Mouse (Mus musculus) megakaryocyte, embryonic 14.5 days (primary cell): ENCODE measurements at regions not wholly inside any gene's neighbourhood (a gene's known extent, or its start where the extent isn't known, plus 50 kb on each side); places are given as distances from the start of the nearest gene placed in this dataset.

Experiments used
- H3K27me3 ChIP-seq: replicated peaks from 2 replicates; pipeline ENCODE3; 2012; ENCODE audit warnings: inconsistent platforms
- H3K36me3 ChIP-seq: replicated peaks from 2 replicates; pipeline ENCODE3; 2012; ENCODE audit warnings: low read length, inconsistent platforms, mixed read lengths
- H3K4me1 ChIP-seq: 2 replicates; pipeline ENCODE4 v1.6.1; 2012; ENCODE audit warnings: inconsistent platforms
- H3K4me3 ChIP-seq: replicated peaks from 2 replicates; pipeline ENCODE3; 2012; ENCODE audit warnings: moderate library complexity, mild to moderate bottlenecking, inconsistent platforms
- H3K9me3 ChIP-seq: 2 replicates; pipeline ENCODE4 v1.6.1; 2012; ENCODE audit warnings: inconsistent platforms
- FLI1 ChIP-seq: IDR thresholded peaks from 2 replicates; pipeline ENCODE4 v1.6.1; 2012; ENCODE audit warnings: low read length, inconsistent platforms, mixed read lengths
- GATA1 ChIP-seq: IDR thresholded peaks from 3 replicates; pipeline ENCODE4 v1.6.1; 2012; ENCODE audit warnings: mixed read lengths, low read length, inconsistent platforms, borderline replicate concordance

DNA sequence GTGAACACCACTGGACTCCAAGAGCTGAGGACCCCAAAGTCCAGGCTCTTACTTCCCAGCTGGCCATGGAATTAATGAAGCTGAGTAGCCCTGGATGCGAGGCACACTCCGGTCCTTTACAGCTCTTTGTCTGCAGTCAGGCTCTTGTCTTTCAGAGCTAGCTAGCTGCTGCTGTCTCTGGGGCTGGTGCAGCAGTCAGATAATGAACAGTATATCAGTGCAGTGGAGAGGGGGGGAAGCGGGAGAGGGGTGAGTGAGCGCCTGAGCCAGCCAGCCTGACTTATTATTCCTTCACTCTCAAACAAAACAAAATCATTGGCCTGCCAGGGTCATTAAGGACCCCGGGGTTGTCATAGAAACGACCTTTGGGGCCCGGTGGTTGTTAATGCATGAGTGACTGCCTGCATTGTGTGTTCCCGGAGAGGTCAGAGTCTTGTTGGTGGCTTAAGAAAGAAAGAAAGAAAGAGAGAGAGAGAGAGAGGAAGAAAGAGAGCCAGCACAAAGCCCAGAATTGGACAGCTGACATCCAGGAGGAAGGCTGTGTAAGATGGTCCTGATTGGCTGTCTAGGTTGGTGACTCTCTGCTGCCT, 350.2 kb upstream of the Zmiz1 start:
- TF ChIP-seq FLI1: no peak
- no peak for TF ChIP-seq GATA1
- no peaks in the 10 kb centered on the region for H3K36me3 ChIP-seq
- no peak overlapping the region for H3K4me3 ChIP-seq
- peaks cover 27% of the 10 kb centered on the region for H3K27me3 ChIP-seq
- H3K9me3 ChIP-seq: peaks cover 6% of the 10 kb centered on the region
- H3K4me1 ChIP-seq: peaks cover 43% of the 10 kb centered on the region

DNA sequence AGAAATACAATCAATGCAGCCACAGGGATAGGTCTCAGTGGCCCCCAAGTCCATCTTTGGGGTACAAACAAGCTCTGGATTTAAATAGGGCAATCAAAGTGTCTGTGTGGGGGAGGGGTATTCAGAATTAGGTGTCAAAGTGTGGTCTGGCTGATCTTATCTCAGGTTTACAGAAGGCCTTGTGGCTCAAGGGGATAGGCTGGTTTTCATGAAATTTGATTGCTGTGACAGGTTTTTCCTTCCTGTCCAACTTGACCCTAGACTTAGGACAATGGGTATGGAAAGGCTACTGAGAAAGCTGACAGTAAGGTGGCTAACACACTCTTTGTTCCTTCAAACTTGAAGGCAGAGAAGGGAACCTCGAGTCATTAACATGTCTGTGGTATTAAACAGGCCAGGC, 349.3 kb upstream of the Zmiz1 start:
- TF ChIP-seq GATA1: no peak
- no peak for TF ChIP-seq FLI1
- Histone ChIP-seq H3K4me3 (no peak overlapping the region), H3K4me1 (peaks cover 44% of the 10 kb centered on the region), H3K27me3 (peaks cover 27% of the 10 kb centered on the region), H3K9me3 (peaks cover 6% of the 10 kb centered on the region), H3K36me3 (no peaks in the 10 kb centered on the region)

DNA sequence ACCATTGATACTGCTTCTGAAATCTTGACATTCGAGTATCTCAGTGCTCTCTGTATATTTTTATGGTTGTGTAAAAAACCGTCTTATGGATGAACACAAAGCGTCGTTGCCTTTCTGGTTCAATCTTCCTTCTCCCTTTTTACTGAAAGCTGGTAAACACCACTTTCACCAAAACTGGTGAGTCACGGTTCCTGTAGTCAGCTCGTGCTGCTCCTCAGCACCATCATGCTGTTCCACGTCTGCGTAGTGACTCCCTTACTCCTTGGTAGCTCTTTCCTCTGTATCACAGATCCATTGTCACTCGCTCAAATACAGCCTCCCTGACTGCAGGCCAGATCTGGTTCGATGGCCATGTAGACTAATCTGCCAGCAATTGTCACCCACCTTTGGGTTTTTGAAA, 346.2 kb upstream of the Zmiz1 start:
- Histone ChIP-seq H3K4me3 (peak overlapping the region; percentile 70), H3K36me3 (no peaks in the 10 kb centered on the region), H3K4me1 (peaks cover 48% of the 10 kb centered on the region), H3K27me3 (peaks cover 9% of the 10 kb centered on the region), H3K9me3 (peaks cover under 1% of the 10 kb centered on the region)
- TF ChIP-seq GATA1 (no peak), FLI1 (no peak)

DNA sequence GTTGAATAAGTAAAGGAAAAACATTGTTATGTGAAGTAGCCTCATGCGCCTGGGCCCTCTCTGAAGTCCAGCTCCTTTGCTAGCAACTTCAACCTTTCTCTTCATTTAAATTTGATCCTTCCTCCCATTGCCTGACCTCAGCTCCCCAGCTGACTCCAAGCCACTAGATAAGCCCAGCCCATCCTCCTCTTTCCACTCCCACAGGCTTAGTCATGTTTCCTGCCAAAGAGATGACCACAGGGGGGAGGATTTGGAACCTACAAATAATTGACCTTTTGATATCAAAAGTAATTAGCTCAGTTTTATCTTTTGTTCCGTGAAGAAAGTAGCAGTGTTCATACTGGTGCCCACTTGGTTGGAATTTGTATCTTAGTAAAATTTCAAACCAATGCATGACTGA, 345.7 kb upstream of the Zmiz1 start:
- peak overlapping the region; percentile 70 for H3K4me3 ChIP-seq
- H3K9me3 ChIP-seq: peaks cover 5% of the 10 kb centered on the region
- peaks cover 11% of the 10 kb centered on the region for H3K27me3 ChIP-seq
- H3K36me3 ChIP-seq: no peaks in the 10 kb centered on the region
- peaks cover 46% of the 10 kb centered on the region for H3K4me1 ChIP-seq
- no peak for TF ChIP-seq GATA1
- TF ChIP-seq FLI1: no peak

DNA sequence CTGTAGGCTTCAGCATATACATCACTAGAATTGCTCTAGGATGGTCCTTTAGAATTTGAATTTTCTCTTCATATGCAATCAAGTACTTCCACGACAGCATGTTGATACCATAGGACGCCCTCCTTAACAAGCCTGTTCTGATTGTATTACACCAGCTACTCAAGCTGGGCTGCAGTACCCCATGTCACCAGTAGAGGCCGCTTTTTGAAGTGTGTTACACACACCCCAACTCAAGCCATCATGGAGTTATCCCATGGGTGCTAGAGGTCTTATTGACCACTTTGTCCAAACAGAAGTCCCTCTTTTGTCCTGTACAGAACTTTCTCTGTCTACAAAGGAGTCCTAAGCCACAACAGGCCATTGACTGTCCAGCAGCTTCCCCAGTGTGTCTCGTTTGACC, 342.6 kb upstream of the Zmiz1 start:
- Histone ChIP-seq H3K27me3 (peaks cover 15% of the 10 kb centered on the region), H3K4me3 (no peak overlapping the region), H3K36me3 (no peaks in the 10 kb centered on the region), H3K9me3 (peaks cover 5% of the 10 kb centered on the region), H3K4me1 (peaks cover 25% of the 10 kb centered on the region)
- no peak for TF ChIP-seq FLI1

DNA sequence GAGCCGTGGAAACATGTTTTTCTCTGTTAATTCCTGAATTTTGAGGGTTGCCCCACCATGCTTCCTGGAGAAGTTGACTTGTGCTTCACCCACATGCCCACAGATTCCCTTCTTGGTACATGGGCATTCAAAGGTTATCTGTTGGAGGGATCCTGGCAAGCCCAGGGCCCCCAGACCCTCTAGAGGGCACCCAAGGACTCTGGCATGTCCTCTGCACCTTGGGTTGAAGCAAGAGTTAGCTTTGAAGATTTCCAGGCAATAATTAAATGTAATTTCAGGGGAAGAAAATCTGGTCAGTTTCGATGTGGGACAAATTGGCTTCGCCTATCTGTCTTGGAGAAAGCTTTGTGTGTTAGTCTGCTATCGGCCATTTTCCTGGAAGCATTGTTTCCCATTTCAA, 339.0 kb upstream of the Zmiz1 start:
- TF ChIP-seq GATA1 (no peak), FLI1 (no peak)
- Histone ChIP-seq H3K36me3 (no peaks in the 10 kb centered on the region), H3K9me3 (peaks cover 5% of the 10 kb centered on the region), H3K4me3 (no peak overlapping the region), H3K4me1 (peaks cover 4% of the 10 kb centered on the region; the same call in 1 of the 2 replicates), H3K27me3 (peaks cover 33% of the 10 kb centered on the region)

DNA sequence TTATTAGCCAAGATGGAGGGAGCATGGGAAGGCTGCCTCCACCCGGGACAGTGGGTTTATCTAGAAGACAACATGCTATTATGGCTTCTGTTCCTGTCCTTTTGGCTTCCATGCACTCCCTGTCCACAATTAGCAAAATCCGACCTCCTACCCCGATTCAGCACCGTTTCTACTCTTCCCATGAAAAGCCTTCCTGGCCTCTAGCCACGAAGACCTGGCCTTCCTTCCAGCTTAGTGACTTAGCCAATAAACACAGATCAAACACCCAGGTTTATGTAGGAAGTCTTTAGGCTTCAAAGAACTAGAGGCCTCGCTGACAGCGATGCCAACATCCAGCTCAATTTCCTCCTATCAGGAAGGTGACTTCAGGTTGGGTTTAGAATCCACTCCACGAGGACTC, 338.5 kb upstream of the Zmiz1 start:
- H3K9me3 ChIP-seq: peaks cover 5% of the 10 kb centered on the region
- no peak overlapping the region for H3K4me3 ChIP-seq
- peaks cover 4% of the 10 kb centered on the region; the same call in 1 of the 2 replicates for H3K4me1 ChIP-seq
- peaks cover 36% of the 10 kb centered on the region for H3K27me3 ChIP-seq
- TF ChIP-seq GATA1: no peak
- TF ChIP-seq FLI1: no peak
- no peaks in the 10 kb centered on the region for H3K36me3 ChIP-seq

DNA sequence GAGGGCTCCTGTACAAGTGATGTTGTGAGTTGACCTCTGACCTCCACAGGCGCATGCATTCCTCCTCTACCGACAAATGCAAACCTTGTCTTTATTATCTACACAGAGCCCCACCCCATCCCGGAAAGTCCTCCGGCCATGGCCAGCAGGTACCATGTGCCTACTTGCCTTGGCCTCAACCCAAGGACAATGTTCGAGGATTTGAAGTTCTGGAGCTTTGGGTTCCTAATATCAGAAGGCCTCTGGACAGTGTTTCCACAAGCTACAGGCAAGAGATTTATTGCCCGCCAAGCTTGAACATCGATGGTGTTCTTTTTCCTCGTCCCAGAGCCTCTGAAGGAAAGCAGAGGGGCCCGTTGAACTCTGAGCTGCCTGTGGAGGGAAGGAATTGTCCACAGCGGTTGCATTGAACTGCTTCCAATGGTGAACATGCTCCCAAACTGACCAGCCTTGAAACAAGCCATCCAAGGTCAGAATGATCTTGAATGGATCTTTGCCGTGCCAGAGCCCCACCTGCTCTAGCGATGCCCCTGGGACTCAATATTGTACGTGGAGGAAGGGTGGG, 335.9 kb upstream of the Zmiz1 start:
- H3K4me1 ChIP-seq: no peaks in the 10 kb centered on the region
- H3K9me3 ChIP-seq: peaks cover 2% of the 10 kb centered on the region
- H3K36me3 ChIP-seq: no peaks in the 10 kb centered on the region
- peaks cover 48% of the 10 kb centered on the region for H3K27me3 ChIP-seq
- TF ChIP-seq FLI1 (no peak), GATA1 (no peak)
- no peak overlapping the region for H3K4me3 ChIP-seq

DNA sequence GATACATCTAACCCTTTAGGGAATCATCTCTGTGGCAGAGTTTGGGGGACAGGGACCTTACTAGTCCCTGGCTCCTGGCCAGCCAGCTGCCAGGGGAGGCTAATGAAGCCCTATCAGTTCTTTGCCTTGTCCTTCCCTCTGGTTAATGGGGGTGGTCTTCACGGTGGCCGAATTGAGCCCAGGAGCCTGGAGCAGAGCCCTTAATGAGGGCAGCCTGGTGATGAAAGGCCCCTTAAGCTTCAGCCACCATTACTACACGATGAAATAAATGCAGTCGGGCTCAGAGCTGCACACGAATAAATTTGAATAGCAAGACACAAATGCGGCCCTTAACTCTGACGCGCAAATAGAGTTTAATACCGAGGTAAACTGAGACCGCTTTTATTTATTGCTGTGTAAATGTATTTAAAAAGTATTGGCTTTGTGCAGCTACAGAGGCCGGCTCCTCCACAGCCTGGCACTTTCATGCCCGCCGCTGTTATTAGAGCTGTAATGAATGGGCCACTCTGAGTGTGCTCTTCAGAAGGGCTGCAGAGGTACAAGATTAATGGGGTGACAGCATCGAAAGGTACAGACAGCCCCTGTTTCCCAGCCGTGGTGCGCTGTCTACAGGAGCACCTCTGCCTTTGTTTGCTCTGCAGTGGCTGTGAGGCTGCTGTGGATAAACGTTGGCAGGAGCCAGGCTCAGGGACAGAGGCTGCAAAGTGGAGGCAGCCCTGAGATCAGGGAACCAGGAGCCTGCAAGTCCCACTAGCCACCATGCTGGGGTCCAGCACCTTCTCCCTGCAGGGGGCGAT, 335.2 kb upstream of the Zmiz1 start:
- H3K4me3 ChIP-seq: no peak overlapping the region
- H3K4me1 ChIP-seq: no peaks in the 10 kb centered on the region
- TF ChIP-seq FLI1: no peak
- no peak for TF ChIP-seq GATA1
- H3K27me3 ChIP-seq: peaks cover 52% of the 10 kb centered on the region
- no peaks in the 10 kb centered on the region for H3K9me3 ChIP-seq
- no peaks in the 10 kb centered on the region for H3K36me3 ChIP-seq

DNA sequence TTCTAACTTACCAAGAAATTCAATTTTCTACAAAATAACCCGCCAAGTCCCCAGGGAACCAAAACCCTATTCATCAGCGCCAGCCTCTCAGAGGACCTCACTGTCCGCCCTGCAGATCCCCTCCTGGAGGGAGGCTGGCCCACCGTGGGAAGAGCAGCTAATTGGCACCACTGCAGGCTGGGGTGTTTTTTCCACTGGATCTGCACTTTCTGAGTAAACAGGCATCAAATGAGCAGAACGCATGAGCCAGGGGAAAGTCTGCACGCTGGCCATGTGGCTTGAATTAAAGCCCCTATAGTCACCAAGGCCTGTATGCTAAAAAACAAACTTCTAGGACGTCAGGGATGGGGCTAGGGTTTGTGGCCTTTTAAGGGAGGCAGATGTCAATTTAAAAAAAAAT, 332.4 kb upstream of the Zmiz1 start:
- Histone ChIP-seq H3K27me3 (peaks cover 59% of the 10 kb centered on the region), H3K36me3 (no peaks in the 10 kb centered on the region), H3K4me3 (no peak overlapping the region), H3K9me3 (no peaks in the 10 kb centered on the region), H3K4me1 (no peaks in the 10 kb centered on the region)
- TF ChIP-seq FLI1 (no peak), GATA1 (no peak)
